Mouse (Mus musculus) liver, embryonic 14.5 days (tissue): ENCODE results near the gene Gtdc1. TPM values are rescaled to one million over a fixed set of nuclear protein-coding genes. Genes with fewer than 3 reads are reported as not detected.

ENCODE experiments used
- ATAC-seq: fragments of 200-750 bp; cut with Nextera tagmentation; 2 replicates; pipeline ENCODE4 v1.8.0; 2017; ENCODE audit warnings: moderate number of reproducible peaks, mild to moderate bottlenecking, moderate library complexity; ENCODE audit not compliant: insufficient read depth
- DNase-seq, 3 experiments: peaks; one replicate each; pipeline ENCODE4 v3.0.0-alpha.2; 2012 to 2013; ENCODE audit warnings: low read depth in 3 of 3, low spot score in 3 of 3
- H3K27ac ChIP-seq: fragments of 300-500 bp; sonication (generic); 2 replicates; pipeline ENCODE4 v1.5.1; 2014; ENCODE audit warnings: moderate library complexity, mild to moderate bottlenecking, control low read depth, inconsistent platforms
- H3K27me3 ChIP-seq: fragments of 300-500 bp; sonication (generic); 2 replicates; pipeline ENCODE4 v1.6.1; 2014; ENCODE audit warnings: mild to moderate bottlenecking, low read length, moderate library complexity; ENCODE audit not compliant: control insufficient read depth, insufficient read depth
- H3K36me3 ChIP-seq: fragments of 300-500 bp; sonication (generic); replicated peaks from 2 replicates; pipeline ENCODE4 v1.6.1; 2014; ENCODE audit warnings: low read depth; ENCODE audit not compliant: control insufficient read depth, insufficient read depth
- H3K4me1 ChIP-seq, 2 experiments: fragments of 200-500 bp in 1 of 2; fragments of 300-500 bp in 1 of 2; sonication (generic) in 1 of 2; replicated peaks; 2 replicates each; pipeline ENCODE4 v1.6.1; 2012 to 2014; ENCODE audit warnings: antibody characterized with exemption in 1 of 2, inconsistent platforms in 1 of 2, low read length in 1 of 2; ENCODE audit not compliant: control insufficient read depth in 2 of 2, insufficient read depth in 2 of 2
- H3K4me2 ChIP-seq: fragments of 300-500 bp; sonication (generic); 2 replicates; pipeline ENCODE4 v1.6.1; 2014; ENCODE audit warnings: low read depth, mild to moderate bottlenecking, control low read depth, moderate library complexity
- H3K4me3 ChIP-seq, 2 experiments: fragments of 200-500 bp in 1 of 2; fragments of 300-500 bp in 1 of 2; sonication (generic) in 1 of 2; 2 replicates each; pipeline ENCODE4 v1.5.1; 2012 to 2014; ENCODE audit warnings: low read depth in 2 of 2, low read length in 2 of 2, mild to moderate bottlenecking in 2 of 2, control low read depth in 1 of 2, inconsistent platforms in 1 of 2, moderate library complexity in 1 of 2; ENCODE audit not compliant: insufficient read depth in 1 of 2
- H3K9ac ChIP-seq: fragments of 300-500 bp; sonication (generic); replicated peaks from 2 replicates; pipeline ENCODE4 v1.6.1; 2014; ENCODE audit warnings: mild to moderate bottlenecking, control low read depth, moderate library complexity
- H3K9me3 ChIP-seq: fragments of 300-500 bp; sonication (generic); 2 replicates; pipeline ENCODE4 v1.6.1; 2016; ENCODE audit warnings: low read length, mixed read lengths; ENCODE audit not compliant: control insufficient read depth
- CTCF ChIP-seq: IDR thresholded peaks from 2 replicates; pipeline ENCODE4 v1.5.1; 2016; ENCODE audit warnings: antibody characterized with exemption, low read depth, control low read depth
- EP300 ChIP-seq: IDR thresholded peaks from 2 replicates; pipeline ENCODE4 v1.6.1; 2016; ENCODE audit warnings: antibody characterized with exemption, low read depth
- WGBS: fragments of 180-500 bp; shearing (Covaris S2); extraction: QIAGEN DNeasy Blood & Tissue Kit; methylation state at CpG from one replicate; pipeline ENCODE4 v1.1.7; 2014; ENCODE audit not compliant: insufficient replicate concordance; 5-methylcytosine and 5-hydroxymethylcytosine counted together
- polyA plus RNA-seq, 2 experiments: library from polyadenylated mRNA; depleted of rRNA in 1 of 2; stranded (reverse) in 1 of 2; unstranded in 1 of 2; fragments of >200 nt; fragmentation: Nextera tagmentation in 1 of 2; extraction: Ambion mirVana in 1 of 2; gene quantifications; 2 replicates each; pipeline versions ENCODE4 v1.2.1 to v1.2.3; 2012 to 2014

The Gtdc1 gene
- polyA plus RNA-seq, 2 experiments: 3.6 to 5.8 TPM

- Histone ChIP-seq H3K4me3 (no peak overlapping the region), H3K9ac (no peak overlapping the region), H3K27me3 (no peaks in the 10 kb centered on the region), H3K27ac (no peak overlapping the region), H3K4me2 (no peak overlapping the region), H3K36me3 (no peaks in the 10 kb centered on the region), H3K9me3 (no peaks in the 10 kb centered on the region), H3K4me1 (peaks cover 4 to 6% of the 10 kb centered on the region in 2 experiments)
- TF ChIP-seq EP300: no peak
- TF ChIP-seq CTCF: no peak
- DNase-seq: peak in 2 of 3 experiments; percentile 25 to 26
- no peak for ATAC-seq
- 59% methylated on average over 3 of the region's 3 CpGs for WGBS
Observed at GRCm38 (mm10) chr2:44920471-44920870, 7.0 kb downstream of the Gtdc1 start.

GRCm38 (mm10) chr2:44919326-44919725, 8.1 kb downstream of the Gtdc1 start:
- ATAC-seq: no peak
- Histone ChIP-seq H3K9me3 (no peaks in the 10 kb centered on the region), H3K27ac (no peak overlapping the region)

GRCm38 (mm10) chr2:44918737-44919136, 8.7 kb downstream of the Gtdc1 start:
- TF ChIP-seq EP300: no peak
- TF ChIP-seq CTCF: no peak
- whole genome bisulfite sequencing: 65% methylated on average over 2 of the region's 2 CpGs
- H3K4me3 ChIP-seq: no peak overlapping the region
- no peaks in the 10 kb centered on the region for H3K9me3 ChIP-seq
- peaks cover 4 to 6% of the 10 kb centered on the region in 2 experiments for H3K4me1 ChIP-seq
- no peak overlapping the region for H3K27ac ChIP-seq
- no peaks in the 10 kb centered on the region for H3K27me3 ChIP-seq
- no peaks in the 10 kb centered on the region for H3K36me3 ChIP-seq
- no peak overlapping the region for H3K9ac ChIP-seq
- ATAC-seq (no peak), DNase-seq (no peak)
- no peak overlapping the region for H3K4me2 ChIP-seq

More at GRCm38 (mm10) chr2:44919326-44919725, 8.1 kb downstream of the Gtdc1 start:
- peaks cover 4 to 6% of the 10 kb centered on the region in 2 experiments for H3K4me1 ChIP-seq
- H3K36me3 ChIP-seq: no peaks in the 10 kb centered on the region
- H3K27me3 ChIP-seq: no peaks in the 10 kb centered on the region
- no peak overlapping the region for H3K9ac ChIP-seq
- 62% methylated on average over 1 of the region's 1 CpGs for WGBS
- H3K4me3 ChIP-seq: no peak overlapping the region
- TF ChIP-seq CTCF (no peak), EP300 (no peak)
- DNase-seq: no peak
- H3K4me2 ChIP-seq: no peak overlapping the region

- DNase-seq (no peak), ATAC-seq (no peak)
- Histone ChIP-seq H3K9me3 (no peaks in the 10 kb centered on the region), H3K27me3 (no peaks in the 10 kb centered on the region), H3K4me1 (peaks cover 0 to 2% of the 10 kb centered on the region in 2 experiments; a peak in 1 of 4 replicates), H3K4me3 (no peak overlapping the region), H3K9ac (no peak overlapping the region), H3K36me3 (no peaks in the 10 kb centered on the region), H3K4me2 (no peak overlapping the region), H3K27ac (no peak overlapping the region)
- TF ChIP-seq CTCF: no peak
Observed at GRCm38 (mm10) chr2:44916286-44916685, 11.2 kb downstream of the Gtdc1 start.

- Histone ChIP-seq H3K36me3 (no peaks in the 10 kb centered on the region), H3K27ac (no peak overlapping the region), H3K4me1 (no peaks in the 10 kb centered on the region), H3K4me2 (no peak overlapping the region), H3K27me3 (no peaks in the 10 kb centered on the region), H3K9me3 (no peaks in the 10 kb centered on the region), H3K4me3 (no peak overlapping the region), H3K9ac (no peak overlapping the region)
- TF ChIP-seq EP300 (no peak), CTCF (no peak)
- DNase-seq (no peak), ATAC-seq (no peak)
- WGBS: 70% methylated on average over 1 of the region's 1 CpGs
Observed at GRCm38 (mm10) chr2:44897801-44898200, 29.7 kb downstream of the Gtdc1 start.
